Mouse (Mus musculus): ENCODE measurements around the gene Mrnip.

Gene Mrnip

GRCm38 (mm10) chr11:50227226-50227625, 53.0 kb downstream of the Mrnip start:
- DNase-seq: no peak

- no peak for DNase-seq
Observed at GRCm38 (mm10) chr11:50227736-50228135, 53.5 kb downstream of the Mrnip start.

- no peak for DNase-seq
Observed at GRCm38 (mm10) chr11:50228772-50229171, 54.5 kb downstream of the Mrnip start.

GRCm38 (mm10) chr11:50229252-50229910, 55.1 kb downstream of the Mrnip start:
- DNase-seq: no peak

- DNase-seq: no peak
Observed at GRCm38 (mm10) chr11:50230481-50231304, 56.4 kb downstream of the Mrnip start.

- peak in 1 of 2 experiments; percentile 82 for DNase-seq
Observed at GRCm38 (mm10) chr11:50231411-50231810, 57.2 kb downstream of the Mrnip start.

- no peak for DNase-seq
Observed at GRCm38 (mm10) chr11:50233022-50233421, 58.8 kb downstream of the Mrnip start.

GRCm38 (mm10) chr11:50233993-50234392, 59.7 kb downstream of the Mrnip start:
- DNase-seq: no peak

- no peak for DNase-seq
Observed at GRCm38 (mm10) chr11:50234606-50235005, 60.4 kb downstream of the Mrnip start.

GRCm38 (mm10) chr11:50236540-50236936, 62.3 kb downstream of the Mrnip start:
- peak; percentile 90 to 94 for DNase-seq

GRCm38 (mm10) chr11:50236937-50237835, 62.9 kb downstream of the Mrnip start:
- no peak for DNase-seq

- peak in 1 of 2 experiments; percentile 65 for DNase-seq
Observed at GRCm38 (mm10) chr11:50238324-50238723, 64.1 kb downstream of the Mrnip start, which contains the start of gene Ltc4s. Gene Ltc4s, minus strand, starts transcription at chr11:50238616.

GRCm38 (mm10) chr11:50238821-50239791, 64.9 kb downstream of the Mrnip start:
- DNase-seq: peak in 1 of 2 experiments; percentile 43

GRCm38 (mm10) chr11:50240235-50240911, 66.1 kb downstream of the Mrnip start:
- DNase-seq: no peak

- no peak for DNase-seq
Observed at GRCm38 (mm10) chr11:50243926-50244325, 69.7 kb downstream of the Mrnip start.

- no peak for DNase-seq
Observed at GRCm38 (mm10) chr11:50245269-50245668, 71.0 kb downstream of the Mrnip start.

GRCm38 (mm10) chr11:50248473-50249171, 74.4 kb downstream of the Mrnip start:
- DNase-seq: no peak

Data from lung, adult 18-20 months (tissue).